In genomic region chr10:111341761-111342160, GRCm38 (mm10) we compare ENCODE assay signal across 28 mouse cellular contexts.
"Had no signal": no experiment of that assay in that cellular context is flagged by ENCODE, and none has a peak within 500 bp of the region (broad histone marks: within the 10 kb centered on the region; RNA-seq: fewer than 3 reads in every experiment).

No protein-coding gene starts in this region.

- H3K9ac ChIP-seq: forebrain, postnatal 0 days; heart, embryonic 13.5 days; heart, embryonic 15.5 days; hindbrain, embryonic 12.5 days; hindbrain, embryonic 14.5 days; intestine, embryonic 15.5 days; limb, embryonic 13.5 days; limb, embryonic 15.5 days had no signal

- H3K27me3 ChIP-seq: heart, embryonic 13.5 days; heart, embryonic 15.5 days; hindbrain, embryonic 12.5 days; intestine, embryonic 15.5 days; limb, embryonic 13.5 days; limb, embryonic 15.5 days had no signal

- H3K27ac ChIP-seq: gastrocnemius, adult 2 months; heart, adult 2 months; heart, embryonic 13.5 days; heart, embryonic 15.5 days; hindbrain, embryonic 12.5 days; hindbrain, embryonic 14.5 days; intestine, embryonic 15.5 days; layer of hippocampus, adult 2 months; limb, embryonic 13.5 days; limb, embryonic 15.5 days had no signal

- H3K4me1 ChIP-seq: heart, embryonic 13.5 days; heart, embryonic 15.5 days; hindbrain, embryonic 12.5 days; intestine, embryonic 15.5 days; limb, embryonic 13.5 days; limb, embryonic 15.5 days had no signal

- H3K4me3 ChIP-seq: gastrocnemius, adult 2 months; heart, adult 2 months; heart, embryonic 13.5 days; heart, embryonic 15.5 days; hindbrain, embryonic 12.5 days; intestine, embryonic 15.5 days; layer of hippocampus, adult 2 months; limb, embryonic 13.5 days; limb, embryonic 15.5 days had no signal

- H3K4me2 ChIP-seq: heart, embryonic 11.5 days; heart, embryonic 13.5 days; heart, embryonic 15.5 days; hindbrain, embryonic 12.5 days; hindbrain, embryonic 14.5 days; intestine, embryonic 15.5 days; limb, embryonic 13.5 days; limb, embryonic 15.5 days had no signal

- H3K9me3 ChIP-seq: heart, embryonic 13.5 days; heart, embryonic 15.5 days; hindbrain, embryonic 12.5 days; intestine, embryonic 15.5 days; limb, embryonic 13.5 days; limb, embryonic 15.5 days had no signal

- DNase-seq: forebrain, postnatal 0 days; gastrocnemius, adult 2 months; gastrocnemius, postnatal 10 days; gastrocnemius, postnatal 36 days; heart, adult 11 months; heart, adult 2 months; heart, postnatal 14 days; heart, postnatal 36 days; kidney, adult 18-20 months; kidney, adult 8-10 months; kidney, postnatal 10 days; kidney, postnatal 25 days; kidney, postnatal 4 days; layer of hippocampus, adult 9-11 months; layer of hippocampus, postnatal 36 days; left cerebral cortex, postnatal 4 days had no signal

- H3K36me3 ChIP-seq: heart, embryonic 13.5 days; heart, embryonic 15.5 days; hindbrain, embryonic 12.5 days; intestine, embryonic 15.5 days; limb, embryonic 13.5 days; limb, embryonic 15.5 days had no signal

- ATAC-seq: forebrain, postnatal 0 days; hindbrain, embryonic 16.5 days; inflammation-experienced regulatory T-cells, adult 6 months; intestine, embryonic 15.5 days; intestine, postnatal 0 days had no signal
